Mouse (Mus musculus) stomach, postnatal 0 days (tissue): ENCODE data around the gene Olfr71.

Experiments used
- CTCF ChIP-seq: IDR thresholded peaks from 2 replicates; pipeline ENCODE4 v1.5.1; 2016; ENCODE audit warnings: antibody characterized with exemption, low read depth, mild to moderate bottlenecking, moderate library complexity
- EP300 ChIP-seq: optimal IDR thresholded peaks from 2 replicates; pipeline ENCODE3; 2016; ENCODE audit warnings: antibody characterized with exemption

DNA sequence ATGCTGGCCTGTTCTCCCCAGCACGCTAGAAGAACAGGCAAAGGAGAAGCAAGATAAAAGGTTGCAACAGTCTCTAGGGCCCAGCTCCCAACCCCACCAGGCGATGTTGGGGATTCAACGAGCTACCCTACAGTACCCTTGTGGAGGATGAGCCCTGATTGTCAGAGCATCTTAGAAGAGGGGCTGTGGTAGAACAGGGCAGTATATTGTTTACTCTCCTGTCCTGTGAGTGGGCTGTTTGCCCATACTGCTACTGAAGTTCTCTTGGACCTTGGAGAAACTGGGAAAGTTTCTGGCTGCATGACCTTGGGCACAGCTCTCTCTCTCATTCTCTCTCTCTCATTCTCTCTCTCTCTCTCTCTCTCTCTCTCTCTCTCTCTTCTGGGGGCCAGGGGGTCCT is 19.1 kb upstream of the Olfr71 start:
- TF ChIP-seq EP300 = no peak
- TF ChIP-seq CTCF = no peak
